Mouse (Mus musculus) forebrain, embryonic 14.5 days (tissue): ENCODE data around the gene Tekt3. TPM values are rescaled to one million over a fixed set of nuclear protein-coding genes. Genes with fewer than 3 reads are reported as not detected.

Source experiments
- ATAC-seq: fragments of 200-750 bp; cut with Nextera tagmentation; 2 replicates; pipeline ENCODE4 v1.8.0; 2017; ENCODE audit warnings: mild to moderate bottlenecking, moderate library complexity
- DNase-seq: peaks from one replicate; pipeline ENCODE4 v3.0.0-alpha.2; 2015; ENCODE audit warnings: low spot score
- H3K27ac ChIP-seq: fragments of 300-500 bp; sonication (generic); 2 replicates; pipeline ENCODE4 v1.5.1; 2014; ENCODE audit warnings: low read depth, mild to moderate bottlenecking, control low read depth, low read length, moderate library complexity
- H3K27me3 ChIP-seq: fragments of 300-500 bp; sonication (generic); replicated peaks from 2 replicates; pipeline ENCODE4 v1.6.1; 2014; ENCODE audit warnings: low read length, control low read depth, mixed read lengths; ENCODE audit not compliant: control insufficient read depth, insufficient read depth
- H3K36me3 ChIP-seq: fragments of 300-500 bp; sonication (generic); 2 replicates; pipeline ENCODE4 v1.6.1; 2014; ENCODE audit warnings: low read length, control low read depth; ENCODE audit not compliant: control insufficient read depth, insufficient read depth
- H3K4me1 ChIP-seq: fragments of 300-500 bp; sonication (generic); 2 replicates; pipeline ENCODE4 v1.6.1; 2014; ENCODE audit warnings: antibody characterized with exemption, low read length, control low read depth; ENCODE audit not compliant: control insufficient read depth, insufficient read depth
- H3K4me2 ChIP-seq: fragments of 300-500 bp; sonication (generic); 2 replicates; pipeline ENCODE4 v1.6.1; 2014; ENCODE audit warnings: mild to moderate bottlenecking, control low read depth, low read length
- H3K4me3 ChIP-seq: fragments of 300-500 bp; sonication (generic); 2 replicates; pipeline ENCODE4 v1.5.1; 2014; ENCODE audit warnings: low read depth, low read length, control low read depth
- H3K9ac ChIP-seq: fragments of 300-500 bp; sonication (generic); 2 replicates; pipeline ENCODE4 v1.6.1; 2014; ENCODE audit warnings: mild to moderate bottlenecking, low read length, control low read depth, moderate library complexity
- H3K9me3 ChIP-seq: fragments of 300-500 bp; sonication (generic); replicated peaks from 2 replicates; pipeline ENCODE4 v1.6.1; 2016; ENCODE audit warnings: low read length, control low read depth, mixed read lengths; ENCODE audit not compliant: control insufficient read depth
- WGBS: fragments of 180-500 bp; shearing (Covaris S2); extraction: QIAGEN DNeasy Blood & Tissue Kit; methylation state at CpG from one replicate; pipeline ENCODE4 v1.1.7; 2014; 5-methylcytosine and 5-hydroxymethylcytosine counted together
- polyA plus RNA-seq: library from polyadenylated mRNA; unstranded; fragments of >200 nt; fragmentation: Nextera tagmentation; extraction: Ambion mirVana; gene quantifications from 2 replicates; pipeline ENCODE4 v1.2.1, GENCODE M21; 2014

Gene Tekt3
- polyA plus RNA-seq, 1 experiment from 2014 or later = not detected

DNA sequence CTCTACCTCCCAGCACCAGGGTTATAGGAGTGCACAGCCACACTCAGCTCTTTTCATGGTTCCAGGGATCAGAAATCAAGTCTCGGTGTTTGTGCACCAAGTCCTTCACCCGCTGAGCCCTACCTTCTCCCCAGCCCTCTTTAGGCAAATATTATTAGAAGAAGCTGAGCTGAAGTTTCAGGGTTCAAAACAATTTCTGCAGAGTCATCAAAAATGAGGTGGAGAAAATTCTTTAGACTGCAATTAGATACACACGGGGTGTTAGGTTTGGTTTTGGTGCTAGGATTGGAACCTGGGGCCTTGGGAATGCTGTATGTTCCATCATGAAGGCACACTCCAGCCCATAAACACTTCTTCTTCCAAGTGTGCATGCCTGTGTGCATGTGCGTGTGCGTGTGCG is 27.2 kb downstream of the Tekt3 start:
- H3K9me3 ChIP-seq = no peaks in the 10 kb centered on the region
- no peak overlapping the region for H3K9ac ChIP-seq
- WGBS = 91% methylated on average over 6 of the region's 6 CpGs

DNA sequence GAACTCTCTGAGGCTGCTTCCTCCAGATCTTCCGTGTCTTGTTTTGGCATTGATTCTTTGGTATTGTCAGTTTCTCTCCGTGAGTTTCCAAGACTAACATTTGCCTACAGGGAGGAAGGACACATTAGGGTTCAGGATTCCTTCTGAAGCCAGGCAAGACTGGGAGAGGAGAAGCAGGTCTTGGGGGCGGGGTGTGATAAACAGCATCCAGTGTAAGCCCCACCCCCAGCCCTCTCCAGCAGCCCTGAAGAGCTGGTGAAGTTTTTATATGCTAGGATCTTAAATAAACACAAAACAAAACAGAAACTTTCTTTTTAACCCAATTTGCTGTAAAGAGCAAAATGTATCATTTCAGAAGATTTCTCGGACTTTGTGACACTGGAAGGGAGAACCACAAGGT is 28.8 kb downstream of the Tekt3 start:
- DNase-seq (no peak), ATAC-seq (no peak)
- 60% methylated on average over 4 of the region's 4 CpGs for WGBS

More for the DNA sequence above, 27.2 kb downstream of the Tekt3 start:
- DNase-seq (no peak), ATAC-seq (no peak)
- no peaks in the 10 kb centered on the region for H3K4me1 ChIP-seq
- H3K27ac ChIP-seq = no peak overlapping the region
- no peaks in the 10 kb centered on the region for H3K36me3 ChIP-seq
- no peaks in the 10 kb centered on the region for H3K27me3 ChIP-seq
- no peak overlapping the region for H3K4me2 ChIP-seq
- H3K4me3 ChIP-seq = no peak overlapping the region

DNA sequence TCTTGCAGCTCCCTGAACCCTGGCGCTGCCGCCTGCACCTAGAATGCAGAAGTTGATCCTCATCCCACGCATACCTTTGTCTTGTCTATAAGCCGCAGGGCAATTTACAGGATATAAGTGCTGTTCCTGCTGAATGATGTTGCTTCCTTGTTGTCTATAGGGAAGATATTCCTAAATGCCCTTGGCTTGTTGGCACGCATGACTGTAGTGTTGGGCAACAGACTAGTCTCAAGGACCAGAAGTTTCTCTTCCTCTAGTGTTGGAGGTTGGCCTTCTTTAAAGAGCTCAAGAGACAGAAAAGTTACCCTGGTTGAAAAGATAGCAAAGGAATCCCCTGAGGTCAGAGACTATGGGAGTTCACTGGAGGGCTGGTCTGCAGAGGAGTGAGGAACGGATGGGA is 29.5 kb downstream of the Tekt3 start:
- H3K27me3 ChIP-seq = no peaks in the 10 kb centered on the region
- 94% methylated on average over 6 of the region's 6 CpGs for WGBS
- H3K4me3 ChIP-seq = no peak overlapping the region
- no peaks in the 10 kb centered on the region for H3K9me3 ChIP-seq
- no peaks in the 10 kb centered on the region for H3K36me3 ChIP-seq
- ATAC-seq (no peak), DNase-seq (no peak)
- H3K27ac ChIP-seq = no peak overlapping the region
- H3K4me2 ChIP-seq = no peak overlapping the region
- no peaks in the 10 kb centered on the region for H3K4me1 ChIP-seq
- H3K9ac ChIP-seq = no peak overlapping the region

More for the DNA sequence above, 28.8 kb downstream of the Tekt3 start:
- no peak overlapping the region for H3K4me2 ChIP-seq
- no peak overlapping the region for H3K27ac ChIP-seq
- no peaks in the 10 kb centered on the region for H3K9me3 ChIP-seq
- no peak overlapping the region for H3K4me3 ChIP-seq
- H3K36me3 ChIP-seq = no peaks in the 10 kb centered on the region
- no peaks in the 10 kb centered on the region for H3K27me3 ChIP-seq
- H3K9ac ChIP-seq = no peak overlapping the region
- no peaks in the 10 kb centered on the region for H3K4me1 ChIP-seq

DNA sequence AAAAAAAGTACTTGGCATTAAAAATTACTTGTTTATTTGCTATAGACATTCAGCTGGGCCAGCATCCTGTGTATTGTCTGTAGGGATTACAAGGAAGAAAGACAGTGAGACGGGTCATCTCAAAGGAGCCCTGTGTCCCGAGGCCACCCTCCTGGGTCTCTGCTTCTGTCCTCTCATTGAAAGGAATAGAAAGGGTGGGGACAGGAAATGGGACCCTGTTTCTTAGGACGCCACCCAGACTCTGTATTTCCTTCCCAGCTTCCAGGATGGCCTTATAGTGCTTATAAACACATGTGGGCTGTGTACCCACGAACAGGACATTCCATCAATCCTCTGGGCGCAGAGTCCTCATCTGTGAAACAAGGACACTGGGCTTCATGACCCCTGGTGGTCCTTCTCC is 30.8 kb downstream of the Tekt3 start:
- ATAC-seq (no peak), DNase-seq (no peak)
- Histone ChIP-seq H3K4me3 (no peak overlapping the region), H3K4me2 (no peak overlapping the region), H3K9ac (no peak overlapping the region), H3K4me1 (no peaks in the 10 kb centered on the region), H3K27me3 (no peaks in the 10 kb centered on the region), H3K36me3 (no peaks in the 10 kb centered on the region), H3K27ac (no peak overlapping the region), H3K9me3 (no peaks in the 10 kb centered on the region)
- 80% methylated on average over 5 of the region's 5 CpGs for WGBS

DNA sequence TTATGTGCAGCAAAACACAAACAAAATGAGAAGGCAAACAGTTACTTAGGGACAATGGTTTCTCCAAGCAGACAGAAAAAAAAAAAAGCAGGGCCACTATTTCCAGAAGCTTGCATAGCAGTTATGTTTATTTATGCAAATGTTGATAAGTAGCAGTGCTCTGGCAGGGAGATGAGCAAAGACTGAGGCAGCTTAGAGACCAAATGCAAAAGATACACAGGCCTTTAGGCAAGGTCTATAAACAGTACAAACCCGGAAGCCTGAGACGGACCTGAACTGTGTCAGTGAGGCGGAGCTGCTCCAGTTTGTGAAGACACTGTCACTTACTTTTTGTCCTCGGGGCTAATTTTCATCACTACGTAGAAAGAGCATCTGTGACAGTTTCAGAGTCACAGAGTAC is 32.1 kb downstream of the Tekt3 start:
- WGBS = 84% methylated on average over 5 of the region's 5 CpGs
- DNase-seq = no peak
- Histone ChIP-seq H3K36me3 (no peaks in the 10 kb centered on the region), H3K4me3 (no peak overlapping the region), H3K27me3 (no peaks in the 10 kb centered on the region), H3K9me3 (no peaks in the 10 kb centered on the region), H3K4me2 (no peak overlapping the region), H3K9ac (no peak overlapping the region), H3K4me1 (no peaks in the 10 kb centered on the region), H3K27ac (no peak overlapping the region)
- no peak for ATAC-seq

DNA sequence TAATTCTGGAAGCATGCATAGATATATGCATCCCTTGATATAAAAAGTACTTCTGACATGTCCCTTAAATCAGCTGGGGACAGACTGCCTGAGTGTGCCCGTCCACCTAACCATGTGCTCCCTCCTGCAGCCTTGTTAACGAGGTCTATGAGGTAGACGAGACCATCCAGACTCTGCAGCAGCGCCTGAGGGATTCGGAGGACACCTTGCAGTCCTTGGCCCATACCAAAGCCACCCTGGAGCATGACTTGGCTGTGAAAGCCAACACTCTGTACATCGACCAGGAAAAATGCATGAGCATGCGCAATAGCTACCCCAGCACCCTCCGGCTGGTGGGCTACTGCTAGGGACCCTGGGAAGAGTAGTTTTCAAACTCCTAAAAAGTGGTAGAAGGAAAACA is 33.0 kb downstream of the Tekt3 start:
- H3K4me3 ChIP-seq = no peak overlapping the region
- H3K36me3 ChIP-seq = no peaks in the 10 kb centered on the region
- no peaks in the 10 kb centered on the region for H3K4me1 ChIP-seq
- 81% methylated on average over 8 of the region's 8 CpGs for WGBS
- no peak overlapping the region for H3K9ac ChIP-seq
- H3K27me3 ChIP-seq = no peaks in the 10 kb centered on the region
- no peak for ATAC-seq
- H3K9me3 ChIP-seq = no peaks in the 10 kb centered on the region
- H3K27ac ChIP-seq = no peak overlapping the region
- DNase-seq = no peak
- H3K4me2 ChIP-seq = no peak overlapping the region

DNA sequence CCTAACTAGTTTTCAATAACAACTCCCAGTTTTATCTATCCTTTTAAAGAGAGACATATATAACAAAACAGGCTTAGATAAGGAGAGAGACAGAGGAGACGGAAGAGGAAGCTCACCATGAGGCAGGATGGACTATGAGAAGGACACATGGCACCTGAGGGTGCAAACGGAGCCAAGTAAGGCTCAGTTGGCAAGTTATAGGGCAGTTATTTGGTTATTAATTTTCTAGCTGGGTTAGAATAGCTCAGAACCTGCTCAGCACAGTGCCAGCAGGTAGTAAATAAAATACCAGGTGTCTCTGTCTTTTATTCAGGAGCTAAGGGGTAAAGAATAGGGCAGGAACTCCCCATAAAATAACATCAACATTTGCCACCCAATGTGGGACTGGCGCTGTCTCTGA is 36.6 kb downstream of the Tekt3 start:
- no peaks in the 10 kb centered on the region for H3K4me1 ChIP-seq
- H3K36me3 ChIP-seq = no peaks in the 10 kb centered on the region
- H3K9ac ChIP-seq = no peak overlapping the region
- ATAC-seq (no peak), DNase-seq (no peak)
- 82% methylated on average over 3 of the region's 3 CpGs for WGBS
- no peak overlapping the region for H3K4me3 ChIP-seq
- H3K4me2 ChIP-seq = no peak overlapping the region
- no peaks in the 10 kb centered on the region for H3K27me3 ChIP-seq
- H3K9me3 ChIP-seq = no peaks in the 10 kb centered on the region
- no peak overlapping the region for H3K27ac ChIP-seq

DNA sequence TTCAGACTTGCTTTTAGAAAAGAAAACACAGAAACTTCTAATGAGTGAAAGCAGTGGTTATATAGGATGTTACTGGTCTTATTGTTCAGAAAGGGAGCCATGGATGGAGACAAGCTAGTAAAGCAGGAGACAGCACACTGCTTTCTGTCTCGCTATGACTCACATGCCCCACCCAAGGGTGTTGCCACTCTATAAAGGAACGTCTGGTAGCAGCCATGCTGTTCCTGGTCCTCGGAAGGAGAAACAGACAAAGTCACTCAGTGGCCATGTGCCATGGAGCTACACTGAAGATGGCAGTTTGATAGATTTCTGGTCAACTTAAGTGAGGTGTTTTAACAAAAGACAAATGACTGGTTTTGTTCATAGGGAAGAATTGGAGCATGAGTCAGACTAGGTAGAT is 37.9 kb downstream of the Tekt3 start:
- Histone ChIP-seq H3K27ac (no peak overlapping the region), H3K9ac (no peak overlapping the region), H3K9me3 (no peaks in the 10 kb centered on the region), H3K36me3 (no peaks in the 10 kb centered on the region), H3K4me1 (no peaks in the 10 kb centered on the region), H3K4me3 (no peak overlapping the region), H3K27me3 (no peaks in the 10 kb centered on the region), H3K4me2 (no peak overlapping the region)
- ATAC-seq (no peak), DNase-seq (no peak)
- WGBS = 83% methylated on average over 3 of the region's 3 CpGs

DNA sequence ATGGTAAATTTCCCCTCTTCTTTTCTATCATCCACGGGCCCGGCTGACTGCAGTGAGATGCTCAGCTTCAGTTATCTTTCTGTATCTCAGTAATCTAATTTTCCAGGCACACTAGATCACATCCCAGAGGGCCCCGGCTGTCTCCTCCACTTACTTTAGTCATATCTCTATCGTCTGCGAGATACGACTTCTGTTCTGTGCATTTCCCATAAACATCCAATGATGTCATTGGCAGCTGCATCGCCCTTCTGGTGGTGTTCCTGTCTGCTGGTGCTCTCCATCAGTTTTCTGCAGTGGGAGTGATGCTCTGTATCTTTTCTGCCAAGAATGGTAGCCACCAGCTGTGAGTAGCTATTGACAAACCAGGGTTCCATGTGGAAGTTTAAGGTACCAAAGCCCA is 41.8 kb downstream of the Tekt3 start:
- H3K9me3 ChIP-seq = no peaks in the 10 kb centered on the region
- H3K27me3 ChIP-seq = no peaks in the 10 kb centered on the region
- H3K4me2 ChIP-seq = no peak overlapping the region
- H3K27ac ChIP-seq = no peak overlapping the region
- DNase-seq (no peak), ATAC-seq (no peak)
- 94% methylated on average over 7 of the region's 7 CpGs for WGBS
- H3K4me1 ChIP-seq = no peaks in the 10 kb centered on the region
- no peaks in the 10 kb centered on the region for H3K36me3 ChIP-seq
- no peak overlapping the region for H3K9ac ChIP-seq
- H3K4me3 ChIP-seq = no peak overlapping the region

DNA sequence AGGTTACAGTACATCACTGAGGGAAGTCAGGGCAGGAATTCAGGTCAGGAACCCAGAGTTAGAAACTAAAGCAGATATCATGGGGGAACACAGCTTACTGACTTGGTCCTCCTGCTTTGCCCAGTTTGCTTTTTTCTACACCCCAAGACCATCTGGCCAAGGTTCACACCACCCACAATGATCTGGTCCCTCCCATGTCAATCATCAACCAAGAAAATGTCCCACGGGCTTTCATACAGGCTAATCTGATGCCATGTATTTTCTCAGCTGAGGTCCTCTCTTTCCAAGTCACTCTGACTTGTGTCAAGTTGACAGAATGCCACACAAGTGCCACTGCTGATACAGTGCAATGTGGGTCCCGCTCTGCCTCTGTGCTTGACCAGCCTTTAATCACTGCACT is 42.6 kb downstream of the Tekt3 start:
- no peaks in the 10 kb centered on the region for H3K9me3 ChIP-seq
- no peak for ATAC-seq
- WGBS = 91% methylated on average over 2 of the region's 2 CpGs
- H3K27ac ChIP-seq = no peak overlapping the region
- H3K4me1 ChIP-seq = no peaks in the 10 kb centered on the region
- no peak overlapping the region for H3K4me3 ChIP-seq
- no peaks in the 10 kb centered on the region for H3K27me3 ChIP-seq
- H3K9ac ChIP-seq = no peak overlapping the region
- H3K36me3 ChIP-seq = no peaks in the 10 kb centered on the region
- no peak for DNase-seq
- no peak overlapping the region for H3K4me2 ChIP-seq
